Mouse (Mus musculus): ENCODE measurements around the gene Wwox.

DNA sequence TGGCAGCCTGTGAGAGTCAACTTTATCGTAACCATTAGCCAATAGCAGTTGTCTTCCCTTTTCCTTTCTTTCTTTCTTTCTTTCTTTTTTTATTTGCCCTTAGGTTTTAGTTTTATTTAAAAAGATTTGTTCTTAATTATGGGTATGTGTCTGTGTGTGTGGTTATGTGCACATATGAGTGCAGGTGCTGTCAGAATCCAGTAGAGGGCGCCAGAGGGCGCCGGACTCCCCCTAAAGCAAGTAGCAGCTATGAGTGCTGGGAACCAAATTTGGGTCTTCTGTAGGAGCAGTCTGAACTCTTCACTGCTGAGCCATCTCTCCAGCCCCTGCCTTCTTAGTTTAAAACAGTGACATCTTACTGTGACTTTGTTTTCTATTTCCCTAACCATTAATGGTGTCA is 529.4 kb downstream of the Wwox start:
- TF ChIP-seq CTCF (IDR thresholded peaks at IDR 0.05; ENCODE audit: control insufficient read depth, insufficient read depth, insufficient replicate concordance, low read depth, low read length), result peak; percentile 69; the same call in 1 of the 2 replicates
- TF ChIP-seq POLR2A (IDR thresholded peaks at IDR 0.05; ENCODE audit: control insufficient read depth, low read depth, low read length), result no peak
